12 mouse cellular contexts compared by ENCODE assay signal in genomic region chr13:38407611-38408315, GRCm38 (mm10).
DNase-seq lines count a peak whose midpoint lies in the region; ATAC-seq and TF ChIP-seq lines count a peak whose summit lies in the region.
"Had no signal": no experiment of that assay in that cellular context is flagged by ENCODE, and none has a peak within 500 bp of the region (broad histone marks: within the 10 kb centered on the region; RNA-seq: fewer than 3 reads in every experiment).

No protein-coding gene starts in this region.

- no peak overlapping the region for H3K9ac ChIP-seq in embryonic facial prominence, embryonic 11.5 days (replicated peaks; ENCODE audit: low read length)
- H3K9ac ChIP-seq: liver, embryonic 14.5 days had no signal

- no peak for TF ChIP-seq CTCF in kidney, adult 2 months (conservative IDR thresholded peaks at IDR 0.05; ENCODE audit: insufficient read depth, insufficient read length, low read depth, low read length)

- no peak overlapping the region for H3K4me2 ChIP-seq in embryonic facial prominence, embryonic 11.5 days (ENCODE audit: low read depth, low read length)

- peak; percentile 40 for DNase-seq in kidney, adult 2 months
- DNase-seq in kidney, adult 11 months = no peak
- DNase-seq in brain, adult 2 months (ENCODE audit: low read depth, low spot score) = peak; percentile 27
- peak; percentile 15 for DNase-seq in embryonic facial prominence, embryonic 11.5 days (ENCODE audit: low spot score)
- DNase-seq in kidney, postnatal 4 days = peak; percentile 27 to 43
- DNase-seq in adrenal gland, adult 18-20 months (ENCODE audit: low spot score in 2 of 2) = no peak
- no peak for DNase-seq in left cerebral cortex, postnatal 36 days (ENCODE audit: low spot score in 2 of 2)
- DNase-seq: right cerebral cortex, postnatal 14 days; thymus, postnatal 36 days had no signal

- H3K4me3 ChIP-seq in kidney, adult 2 months (ENCODE audit: insufficient read depth, low read depth, low read length) = no peak overlapping the region
- no peak overlapping the region for H3K4me3 ChIP-seq in embryonic facial prominence, embryonic 11.5 days (ENCODE audit: low read depth, low read length)
- H3K4me3 ChIP-seq: erythroblast, embryonic 14.5 days had no signal

- intact Hi-C loops in left cerebral cortex, postnatal 36 days (cut with DNase I) = no loop called here

- peak overlapping the region; percentile 21; the same call in 1 of the 2 replicates for H3K27ac ChIP-seq in kidney, adult 2 months (ENCODE audit: insufficient read depth, low read depth, low read length)
- no peak overlapping the region for H3K27ac ChIP-seq in embryonic facial prominence, embryonic 11.5 days (replicated peaks; ENCODE audit: low read depth, low read length)
- H3K27ac ChIP-seq: liver, embryonic 14.5 days had no signal

- no peak for TF ChIP-seq POLR2A in kidney, adult 2 months (IDR thresholded peaks at IDR 0.05; ENCODE audit: low read depth, low read length)

- 45% methylated on average over 6 of the region's 6 CpGs for WGBS in kidney, adult 2 months
- 72% methylated on average over 6 of the region's 6 CpGs for WGBS in embryonic facial prominence, embryonic 11.5 days

- no peaks in the 10 kb centered on the region for H3K27me3 ChIP-seq in kidney, adult 2 months (replicated peaks; ENCODE audit: control insufficient read depth, insufficient read depth, low read length)
- no peaks in the 10 kb centered on the region for H3K27me3 ChIP-seq in embryonic facial prominence, embryonic 11.5 days (ENCODE audit: control insufficient read depth, insufficient read depth, low read length)

- no peaks in the 10 kb centered on the region for H3K36me3 ChIP-seq in kidney, adult 2 months (ENCODE audit: control insufficient read depth, insufficient read depth, low read length)
- no peaks in the 10 kb centered on the region for H3K36me3 ChIP-seq in embryonic facial prominence, embryonic 11.5 days (replicated peaks; ENCODE audit: control insufficient read depth, insufficient read depth, low read depth, low read length)
- H3K36me3 ChIP-seq: G1E had no signal

- no peaks in the 10 kb centered on the region for H3K9me3 ChIP-seq in embryonic facial prominence, embryonic 11.5 days (replicated peaks; ENCODE audit: control insufficient read depth, low read length)
- H3K9me3 ChIP-seq: G1E had no signal

- peaks cover 15% of the 10 kb centered on the region for H3K4me1 ChIP-seq in kidney, adult 2 months (ENCODE audit: control insufficient read depth, insufficient read depth, low read length)
- H3K4me1 ChIP-seq in embryonic facial prominence, embryonic 11.5 days (ENCODE audit: control insufficient read depth, insufficient read depth, low read length) = peaks cover 2% of the 10 kb centered on the region; the same call in 1 of the 2 replicates

- no peak for ATAC-seq in embryonic facial prominence, embryonic 11.5 days (replicated peaks; ENCODE audit: insufficient number of reproducible peaks, low FRiP score, low TSS enrichment, low read depth)

Comparison
In these comparisons a context has a peak if more than half of its experiments do, and no peak if none do; other contexts are left out.
1. DNase-seq: peak in kidney, adult 2 months (single experiment), brain, adult 2 months (single experiment), embryonic facial prominence, embryonic 11.5 days (single experiment) and kidney, postnatal 4 days (2 of 2); none in kidney, adult 11 months (single experiment), adrenal gland, adult 18-20 months (0 of 2) and left cerebral cortex, postnatal 36 days (0 of 2).